Mouse (Mus musculus): ENCODE data around the gene Creb5. TPM values are rescaled to one million over a fixed set of nuclear protein-coding genes. Genes with fewer than 3 reads are reported as not detected.

Gene Creb5
- polyA plus RNA-seq, 1 experiment, result 1.5 TPM

- Histone ChIP-seq H3ac (ENCODE audit: control insufficient read depth, insufficient read length, low read depth) (no peak overlapping the region), H3K79me3 (ENCODE audit: low read depth) (no peaks in the 10 kb centered on the region), H3K36me3 (ENCODE audit: control insufficient read depth, insufficient read depth) (no peaks in the 10 kb centered on the region), H3K4me3 (ENCODE audit: insufficient read depth, poor library complexity, severe bottlenecking) (no peak overlapping the region), H3K79me2 (ENCODE audit: control insufficient read depth, insufficient read depth) (peaks cover 28% of the 10 kb centered on the region), H3K27me3 (ENCODE audit: control insufficient read depth, insufficient read depth, insufficient read length) (no peaks in the 10 kb centered on the region)
- TF ChIP-seq MYOG (IDR thresholded peaks at IDR 0.05; ENCODE audit: control insufficient read depth, extremely low read depth, insufficient read length) (no peak), FOSL1 (IDR thresholded peaks at IDR 0.05; ENCODE audit: insufficient read depth, low read length, poor library complexity, severe bottlenecking) (no peak), MAX (IDR thresholded peaks at IDR 0.05) (no peak), CTCF (IDR thresholded peaks at IDR 0.05; ENCODE audit: control insufficient read depth, insufficient read depth, insufficient read length) (no peak), USF1 (IDR thresholded peaks at IDR 0.05; ENCODE audit: low read depth) (no peak), MYOD1 (IDR thresholded peaks at IDR 0.05; ENCODE audit: control insufficient read depth, insufficient read length, low read depth) (no peak), CEBPB (IDR thresholded peaks at IDR 0.05; ENCODE audit: low read depth) (no peak)
Measured at GRCm38 (mm10) chr6:53575191-53575590, 288.1 kb downstream of the Creb5 start.

- H3K27me3 ChIP-seq (ENCODE audit: control insufficient read depth, insufficient read depth, insufficient read length), result no peaks in the 10 kb centered on the region
- no peak for TF ChIP-seq FOSL1 (IDR thresholded peaks at IDR 0.05; ENCODE audit: insufficient read depth, low read length, poor library complexity, severe bottlenecking)
- no peak for TF ChIP-seq USF1 (IDR thresholded peaks at IDR 0.05; ENCODE audit: low read depth)
- TF ChIP-seq MAX (IDR thresholded peaks at IDR 0.05), result no peak
- no peak for TF ChIP-seq MYOD1 (IDR thresholded peaks at IDR 0.05; ENCODE audit: control insufficient read depth, insufficient read length, low read depth)
- no peak for TF ChIP-seq CEBPB (IDR thresholded peaks at IDR 0.05; ENCODE audit: low read depth)
- TF ChIP-seq MYOG (IDR thresholded peaks at IDR 0.05; ENCODE audit: control insufficient read depth, extremely low read depth, insufficient read length), result no peak
- TF ChIP-seq CTCF (IDR thresholded peaks at IDR 0.05; ENCODE audit: control insufficient read depth, insufficient read depth, insufficient read length), result no peak
Measured at GRCm38 (mm10) chr6:53575836-53576235, 288.8 kb downstream of the Creb5 start.

GRCm38 (mm10) chr6:53576841-53577240, 289.8 kb downstream of the Creb5 start:
- Histone ChIP-seq H3K79me2 (ENCODE audit: control insufficient read depth, insufficient read depth) (peaks cover 37% of the 10 kb centered on the region), H3K27me3 (ENCODE audit: control insufficient read depth, insufficient read depth, insufficient read length) (no peaks in the 10 kb centered on the region), H3ac (ENCODE audit: control insufficient read depth, insufficient read length, low read depth) (no peak overlapping the region), H3K4me3 (ENCODE audit: insufficient read depth, poor library complexity, severe bottlenecking) (no peak overlapping the region), H3K36me3 (ENCODE audit: control insufficient read depth, insufficient read depth) (no peaks in the 10 kb centered on the region), H3K79me3 (ENCODE audit: low read depth) (no peaks in the 10 kb centered on the region)
- TF ChIP-seq CEBPB (IDR thresholded peaks at IDR 0.05; ENCODE audit: low read depth) (no peak), USF1 (IDR thresholded peaks at IDR 0.05; ENCODE audit: low read depth) (no peak), MYOG (IDR thresholded peaks at IDR 0.05; ENCODE audit: control insufficient read depth, extremely low read depth, insufficient read length) (no peak), MAX (IDR thresholded peaks at IDR 0.05) (no peak), MYOD1 (IDR thresholded peaks at IDR 0.05; ENCODE audit: control insufficient read depth, insufficient read length, low read depth) (no peak), FOSL1 (IDR thresholded peaks at IDR 0.05; ENCODE audit: insufficient read depth, low read length, poor library complexity, severe bottlenecking) (no peak), CTCF (IDR thresholded peaks at IDR 0.05; ENCODE audit: control insufficient read depth, insufficient read depth, insufficient read length) (no peak)

More at GRCm38 (mm10) chr6:53575836-53576235, 288.8 kb downstream of the Creb5 start:
- Histone ChIP-seq H3K36me3 (ENCODE audit: control insufficient read depth, insufficient read depth) (no peaks in the 10 kb centered on the region), H3ac (ENCODE audit: control insufficient read depth, insufficient read length, low read depth) (no peak overlapping the region), H3K4me3 (ENCODE audit: insufficient read depth, poor library complexity, severe bottlenecking) (no peak overlapping the region), H3K79me2 (ENCODE audit: control insufficient read depth, insufficient read depth) (peaks cover 35% of the 10 kb centered on the region), H3K79me3 (ENCODE audit: low read depth) (no peaks in the 10 kb centered on the region)

- no peaks in the 10 kb centered on the region for H3K27me3 ChIP-seq (ENCODE audit: control insufficient read depth, insufficient read depth, insufficient read length)
- no peaks in the 10 kb centered on the region for H3K36me3 ChIP-seq (ENCODE audit: control insufficient read depth, insufficient read depth)
- peaks cover 37% of the 10 kb centered on the region for H3K79me2 ChIP-seq (ENCODE audit: control insufficient read depth, insufficient read depth)
- no peak for TF ChIP-seq CEBPB (IDR thresholded peaks at IDR 0.05; ENCODE audit: low read depth)
- no peak for TF ChIP-seq USF1 (IDR thresholded peaks at IDR 0.05; ENCODE audit: low read depth)
- no peak for TF ChIP-seq FOSL1 (IDR thresholded peaks at IDR 0.05; ENCODE audit: insufficient read depth, low read length, poor library complexity, severe bottlenecking)
- no peak for TF ChIP-seq CTCF (IDR thresholded peaks at IDR 0.05; ENCODE audit: control insufficient read depth, insufficient read depth, insufficient read length)
- H3K4me3 ChIP-seq (ENCODE audit: insufficient read depth, poor library complexity, severe bottlenecking), result no peak overlapping the region
- H3ac ChIP-seq (ENCODE audit: control insufficient read depth, insufficient read length, low read depth), result no peak overlapping the region
- H3K79me3 ChIP-seq (ENCODE audit: low read depth), result no peaks in the 10 kb centered on the region
Measured at GRCm38 (mm10) chr6:53577776-53578175, 290.7 kb downstream of the Creb5 start.

- Histone ChIP-seq H3ac (ENCODE audit: control insufficient read depth, insufficient read length, low read depth) (no peak overlapping the region), H3K36me3 (ENCODE audit: control insufficient read depth, insufficient read depth) (no peaks in the 10 kb centered on the region), H3K79me2 (ENCODE audit: control insufficient read depth, insufficient read depth) (peaks cover 27% of the 10 kb centered on the region), H3K27me3 (ENCODE audit: control insufficient read depth, insufficient read depth, insufficient read length) (no peaks in the 10 kb centered on the region), H3K4me3 (ENCODE audit: insufficient read depth, poor library complexity, severe bottlenecking) (no peak overlapping the region), H3K79me3 (ENCODE audit: low read depth) (no peaks in the 10 kb centered on the region)
- no peak for TF ChIP-seq MYOD1 (IDR thresholded peaks at IDR 0.05; ENCODE audit: control insufficient read depth, insufficient read length, low read depth)
- TF ChIP-seq FOSL1 (IDR thresholded peaks at IDR 0.05; ENCODE audit: insufficient read depth, low read length, poor library complexity, severe bottlenecking), result no peak
- no peak for TF ChIP-seq MYOG (IDR thresholded peaks at IDR 0.05; ENCODE audit: control insufficient read depth, extremely low read depth, insufficient read length)
- TF ChIP-seq MAX (IDR thresholded peaks at IDR 0.05), result no peak
Measured at GRCm38 (mm10) chr6:53580346-53580745, 293.3 kb downstream of the Creb5 start.

GRCm38 (mm10) chr6:53583234-53583875, 296.3 kb downstream of the Creb5 start:
- Histone ChIP-seq H3K36me3 (ENCODE audit: control insufficient read depth, insufficient read depth) (no peaks in the 10 kb centered on the region), H3K79me2 (ENCODE audit: control insufficient read depth, insufficient read depth) (peaks cover 18% of the 10 kb centered on the region), H3K4me3 (ENCODE audit: insufficient read depth, poor library complexity, severe bottlenecking) (no peak overlapping the region), H3ac (ENCODE audit: control insufficient read depth, insufficient read length, low read depth) (no peak overlapping the region), H3K27me3 (ENCODE audit: control insufficient read depth, insufficient read depth, insufficient read length) (no peaks in the 10 kb centered on the region), H3K79me3 (ENCODE audit: low read depth) (no peaks in the 10 kb centered on the region)
- TF ChIP-seq MAX (IDR thresholded peaks at IDR 0.05), result no peak
- no peak for TF ChIP-seq FOSL1 (IDR thresholded peaks at IDR 0.05; ENCODE audit: insufficient read depth, low read length, poor library complexity, severe bottlenecking)
- TF ChIP-seq CEBPB (IDR thresholded peaks at IDR 0.05; ENCODE audit: low read depth), result no peak
- no peak for TF ChIP-seq USF1 (IDR thresholded peaks at IDR 0.05; ENCODE audit: low read depth)
- TF ChIP-seq MYOD1 (IDR thresholded peaks at IDR 0.05; ENCODE audit: control insufficient read depth, insufficient read length, low read depth), result no peak
